Mouse (Mus musculus) cerebellum, adult 18-20 months (tissue): ENCODE data around the gene Sec24d.
"Not testable (repeated sequence)": the region's sequence is repeated elsewhere in the genome, so short reads cannot be mapped to it uniquely, and the experiment has no call there.

Experiments used
- DNase-seq, 2 experiments: peaks; one replicate each; pipeline ENCODE4 v3.0.0; 2021

Sec24d gene

DNA sequence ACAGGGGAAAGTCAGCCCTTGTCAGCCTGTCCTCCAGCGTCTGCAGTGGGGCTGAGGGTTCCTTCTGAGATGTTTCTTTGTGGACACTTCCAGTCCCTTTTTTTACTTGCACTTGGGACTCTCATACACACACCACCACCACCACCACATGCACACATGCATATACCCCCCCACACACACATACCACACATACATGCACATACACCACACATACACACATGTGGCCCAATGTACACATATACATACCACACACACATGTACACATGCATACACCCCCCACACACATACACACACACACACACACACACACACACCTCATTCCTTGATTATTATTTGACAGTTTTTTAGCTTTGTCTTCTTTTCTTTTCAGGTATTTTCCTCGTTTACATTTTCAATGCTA is 73.8 kb downstream of the Sec24d start:
- DNase-seq, result no peak

GRCm38 (mm10) chr3:123343690-123344089 is 76.4 kb downstream of the Sec24d start:
- no peak for DNase-seq

- DNase-seq, result no peak
These were observed 81.0 kb downstream of the Sec24d start for GRCm38 (mm10) chr3:123348080-123348802.

DNA sequence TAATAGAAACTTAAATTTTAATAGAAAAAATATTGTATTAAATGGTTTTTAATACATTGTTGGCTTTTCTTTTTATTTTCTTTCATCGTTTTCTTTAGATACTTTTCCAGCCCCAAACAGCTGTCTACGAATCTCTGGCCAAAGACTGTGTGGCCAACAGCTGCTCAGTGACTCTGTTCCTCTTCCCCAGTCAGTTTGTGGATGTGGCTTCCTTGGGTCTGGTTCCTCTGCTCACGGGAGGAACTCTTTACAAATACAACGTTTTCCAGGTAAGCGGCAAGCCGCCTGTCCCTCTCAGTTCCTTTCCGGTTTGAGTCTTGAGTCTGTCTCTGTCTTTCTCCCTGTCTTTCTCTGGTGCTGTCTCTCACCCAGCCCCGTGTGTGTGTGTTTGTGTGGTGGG is 83.3 kb downstream of the Sec24d start:
- DNase-seq, result no peak

DNA sequence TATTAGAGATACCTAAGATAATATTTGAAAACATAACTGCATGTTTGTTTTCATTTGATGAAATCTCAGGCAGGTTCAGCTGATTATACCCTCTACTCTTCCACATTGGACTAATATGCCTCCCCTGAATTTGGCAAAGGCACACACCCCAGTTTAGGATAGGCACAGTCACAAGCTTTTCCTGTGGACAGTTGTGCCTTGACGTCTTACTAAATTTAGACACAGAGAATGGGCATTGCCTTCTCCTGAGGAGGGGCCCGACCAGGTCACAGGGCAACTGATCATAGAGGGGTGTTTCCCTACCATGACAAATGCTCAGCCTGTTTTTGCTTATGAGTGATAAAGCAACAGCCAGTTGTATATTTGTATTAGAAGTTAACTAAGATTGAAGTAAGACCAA is 84.3 kb downstream of the Sec24d start:
- no peak for DNase-seq

- DNase-seq, result peak; percentile 21 to 39
These were observed 85.9 kb downstream of the Sec24d start for GRCm38 (mm10) chr3:123353183-123353582.

- DNase-seq, result no peak
These were observed 86.4 kb downstream of the Sec24d start for GRCm38 (mm10) chr3:123353661-123354060.

GRCm38 (mm10) chr3:123354388-123354787 is 87.1 kb downstream of the Sec24d start:
- DNase-seq, result no peak

- DNase-seq, result no peak
These were observed 89.2 kb downstream of the Sec24d start for GRCm38 (mm10) chr3:123356377-123356991.

- DNase-seq, result not testable (repeated sequence)
These were observed 99.6 kb downstream of the Sec24d start for GRCm38 (mm10) chr3:123366820-123367219.

DNA sequence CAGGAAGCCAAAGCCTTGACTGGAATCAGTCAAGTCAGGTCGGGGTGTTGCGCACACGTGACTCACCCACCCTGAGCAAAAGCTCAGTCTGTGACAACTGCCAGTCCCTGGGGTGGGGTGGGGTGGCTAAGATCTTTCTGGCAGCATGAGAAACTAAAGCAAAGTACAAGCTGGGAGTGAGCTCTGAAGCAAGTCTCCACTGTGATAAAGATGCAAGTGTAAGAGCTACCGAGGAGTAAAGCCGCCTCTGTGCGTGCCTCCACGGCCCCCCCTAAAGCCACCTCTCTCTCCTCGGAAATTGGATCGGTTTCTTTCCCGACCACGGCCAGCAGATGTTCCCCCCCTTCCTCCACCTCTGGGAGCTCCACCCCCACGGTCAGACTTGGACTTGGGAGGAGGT is 101.9 kb downstream of the Sec24d start:
- DNase-seq, result no peak

DNA sequence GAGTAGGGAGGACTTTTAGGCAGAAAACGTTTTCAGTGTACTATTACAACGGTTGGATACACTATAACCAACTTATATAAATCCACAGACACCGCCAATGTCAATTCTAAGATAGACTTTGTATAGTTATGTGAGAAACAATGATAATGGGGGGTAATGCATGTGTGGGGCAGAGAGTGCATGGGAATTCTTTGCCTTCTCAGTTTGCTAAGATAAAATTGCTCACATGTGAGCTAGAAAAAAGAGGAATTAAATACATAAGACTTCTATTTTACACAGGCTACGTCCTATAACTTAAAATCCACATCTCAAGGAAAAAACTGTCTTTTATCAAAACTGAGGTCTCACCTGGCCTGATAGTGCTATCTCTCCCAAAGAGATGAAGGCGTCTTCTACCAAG is 103.7 kb downstream of the Sec24d start:
- no peak for DNase-seq

DNA sequence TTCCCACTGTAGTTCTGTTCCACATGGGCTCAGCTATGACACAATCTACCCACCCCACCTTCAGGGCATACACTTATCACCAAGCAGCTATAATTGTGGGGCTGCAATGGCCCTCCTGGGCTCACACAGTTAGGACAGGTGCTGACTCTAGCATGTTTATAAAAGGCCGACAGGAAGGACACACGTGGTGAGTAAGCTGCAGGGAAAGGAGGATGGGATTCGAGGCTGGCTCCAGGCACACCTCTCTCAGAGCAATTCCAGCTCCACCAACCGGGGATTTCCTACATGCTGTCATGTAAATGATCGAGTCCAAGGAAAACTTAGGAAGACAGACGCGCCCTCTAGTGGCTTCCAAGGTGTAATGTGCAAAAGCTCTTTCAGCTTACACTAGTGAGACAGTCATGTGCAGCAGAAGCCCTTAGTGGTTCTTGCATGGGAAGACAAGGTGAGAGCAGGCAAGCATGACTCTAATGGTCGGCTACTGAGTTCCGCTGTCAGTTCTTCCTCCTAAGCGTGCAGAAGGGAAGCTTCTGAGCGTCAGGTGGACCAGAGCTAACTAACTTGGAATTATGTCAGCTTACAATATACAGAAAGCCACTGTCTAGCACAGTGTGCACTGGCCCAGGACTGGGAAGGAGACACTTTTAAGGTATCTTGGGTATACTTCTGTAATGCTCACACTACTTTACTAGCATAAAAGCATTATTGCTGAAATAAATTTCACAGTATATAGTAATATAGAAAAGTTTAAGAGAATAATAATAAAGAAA is 104.7 kb downstream of the Sec24d start:
- peak; percentile 57 to 62 for DNase-seq

- DNase-seq, result no peak
These were observed 109.3 kb downstream of the Sec24d start for GRCm38 (mm10) chr3:123376562-123376961.

GRCm38 (mm10) chr3:123384435-123384834 is 117.2 kb downstream of the Sec24d start:
- no peak for DNase-seq

DNA sequence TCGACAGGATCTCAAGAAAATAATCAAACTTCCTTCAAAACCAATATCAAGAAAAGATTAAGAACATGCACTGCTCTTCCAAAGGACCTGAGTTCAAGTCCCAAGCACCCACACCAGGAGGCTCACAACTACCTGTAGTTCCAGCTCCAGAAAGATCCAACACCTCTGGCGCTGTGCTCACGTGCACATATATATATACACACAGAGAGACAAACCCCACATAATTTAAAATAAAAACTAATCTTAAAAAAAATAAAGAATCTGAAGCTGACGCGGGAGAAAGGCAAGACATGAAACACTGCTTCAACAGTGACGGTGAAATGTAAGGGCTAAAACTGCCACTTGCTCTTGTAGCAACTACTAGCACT is 117.8 kb downstream of the Sec24d start:
- no peak for DNase-seq

DNA sequence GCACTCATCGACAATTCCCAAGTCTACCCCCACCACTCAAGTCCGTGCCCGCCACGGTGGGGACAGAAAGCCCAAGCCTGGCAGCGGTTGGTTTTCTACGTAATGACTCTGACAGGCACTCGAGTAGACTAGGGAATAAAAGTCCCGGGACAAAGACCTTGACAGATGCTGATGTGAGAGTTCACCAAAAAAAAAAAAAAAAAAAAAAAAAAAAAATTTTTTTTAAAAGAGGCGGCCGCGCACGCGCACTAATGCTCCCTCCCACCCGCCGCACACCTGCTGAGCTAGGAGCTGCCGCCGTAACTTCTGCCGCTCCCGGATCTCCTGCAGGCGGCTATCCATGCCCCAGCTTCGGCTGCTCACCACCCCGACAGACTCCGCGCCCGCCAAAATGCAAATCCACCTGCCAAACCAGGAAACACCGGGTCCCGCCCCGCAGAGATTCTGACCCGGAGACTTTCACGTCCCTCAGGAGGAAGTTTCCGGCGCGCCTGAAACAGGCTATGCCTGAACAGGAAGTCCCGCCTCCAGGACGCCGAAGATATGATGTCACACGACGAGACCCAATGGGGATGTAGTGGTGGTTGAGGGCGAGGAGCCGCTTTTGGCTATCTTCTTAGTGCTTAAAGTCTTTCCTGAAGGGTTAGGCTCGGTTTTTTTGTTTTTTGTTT is 118.4 kb downstream of the Sec24d start, which contains the start of gene Mettl14:
Gene Mettl14 (minus strand): TSS at position 623 of the 671 bp plus-strand sequence.
- DNase-seq, result peak; percentile 95 to 99

DNA sequence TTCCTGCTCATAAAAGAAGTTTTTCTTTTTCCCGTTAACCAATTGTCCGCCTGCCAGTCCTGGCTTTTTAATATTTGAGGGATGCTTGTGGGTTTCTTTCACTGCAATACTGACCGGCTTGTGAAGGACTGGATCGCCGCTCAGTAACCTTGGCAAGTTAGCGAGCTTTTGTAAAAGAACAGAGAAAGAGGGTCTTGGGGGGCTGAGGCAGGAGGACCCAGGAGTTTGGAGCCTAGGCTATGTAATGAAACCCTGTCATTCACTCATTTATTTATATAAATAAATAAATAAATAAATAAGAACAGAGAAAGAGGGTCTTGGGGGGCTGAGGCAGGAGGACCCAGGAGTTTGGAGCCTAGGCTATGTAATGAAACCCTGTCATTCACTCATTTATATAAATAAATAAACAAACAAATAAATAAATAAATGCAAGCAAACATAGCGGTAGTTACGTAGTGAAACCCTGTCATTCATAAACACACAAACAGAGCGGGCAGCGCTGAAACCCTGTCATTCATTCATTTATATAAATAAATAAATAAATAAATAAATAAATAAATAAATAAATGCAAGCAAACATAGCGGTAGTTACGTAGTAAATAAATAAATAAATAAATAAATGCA is 119.0 kb downstream of the Sec24d start:
- peak in 1 of 2 experiments; percentile 30 for DNase-seq

- DNase-seq, result no peak
These were observed 123.9 kb downstream of the Sec24d start for GRCm38 (mm10) chr3:123391180-123391579.

- DNase-seq, result no peak
These were observed 128.4 kb downstream of the Sec24d start for GRCm38 (mm10) chr3:123395611-123396010.

GRCm38 (mm10) chr3:123397562-123398481 is 130.6 kb downstream of the Sec24d start:
- DNase-seq, result no peak

DNA sequence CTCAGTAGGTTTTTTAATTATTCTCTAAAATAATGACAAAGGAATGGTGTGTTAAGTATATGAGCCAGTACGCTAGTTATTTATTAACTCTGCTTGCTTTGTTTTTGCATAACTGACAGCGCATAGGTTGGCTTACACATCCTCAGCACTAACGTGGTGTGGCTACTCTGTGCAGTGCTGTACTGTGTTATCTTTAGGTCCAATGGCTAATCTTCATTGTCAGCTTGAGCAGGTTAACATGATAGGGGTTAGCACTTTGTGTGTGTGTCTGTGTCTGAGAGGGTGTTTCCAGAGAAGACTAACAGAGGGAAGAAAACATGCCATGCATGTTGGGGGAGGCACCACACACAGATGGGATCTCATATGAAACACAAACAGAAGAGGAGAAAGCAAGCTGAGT is 137.7 kb downstream of the Sec24d start:
- DNase-seq, result no peak
